Mouse (Mus musculus) midbrain, postnatal 0 days (tissue): Measurements from ENCODE around the gene Crim1. TPM values are rescaled to one million over a fixed set of nuclear protein-coding genes. Genes with fewer than 3 reads are reported as not detected.

Experiments used
- ATAC-seq: fragments of 200-750 bp; cut with Nextera tagmentation; 2 replicates; pipeline ENCODE4 v1.8.0; 2017; ENCODE audit warnings: moderate number of reproducible peaks, mild to moderate bottlenecking, moderate TSS enrichment, moderate library complexity; ENCODE audit not compliant: low FRiP score
- DNase-seq: peaks from one replicate; pipeline ENCODE4 v3.0.0-alpha.2; 2015; ENCODE audit warnings: low spot score
- H3K27ac ChIP-seq: fragments of 300-500 bp; sonication (generic); 2 replicates; pipeline ENCODE4 v1.5.1; 2014; ENCODE audit warnings: low read depth, mild to moderate bottlenecking, low read length, mixed read lengths
- H3K27me3 ChIP-seq: fragments of 300-500 bp; sonication (generic); 2 replicates; pipeline ENCODE4 v1.6.1; 2014; ENCODE audit warnings: low read length, control low read depth, mixed read lengths; ENCODE audit not compliant: insufficient read depth
- H3K36me3 ChIP-seq: fragments of 300-500 bp; sonication (generic); 2 replicates; pipeline ENCODE4 v1.6.1; 2014; ENCODE audit warnings: low read length, control low read depth, mixed read lengths; ENCODE audit not compliant: insufficient read depth
- H3K4me1 ChIP-seq: fragments of 300-500 bp; sonication (generic); 2 replicates; pipeline ENCODE4 v1.6.1; 2014; ENCODE audit warnings: mild to moderate bottlenecking, control low read depth, antibody characterized with exemption, low read length, mixed read lengths; ENCODE audit not compliant: insufficient read depth
- H3K4me2 ChIP-seq: fragments of 300-500 bp; sonication (generic); 2 replicates; pipeline ENCODE4 v1.6.1; 2014; ENCODE audit warnings: low read depth, mild to moderate bottlenecking, low read length, mixed read lengths; ENCODE audit not compliant: poor library complexity, severe bottlenecking
- H3K4me3 ChIP-seq: fragments of 300-500 bp; sonication (generic); 2 replicates; pipeline ENCODE4 v1.5.1; 2014; ENCODE audit warnings: low read depth, mild to moderate bottlenecking, low read length, moderate library complexity
- H3K9ac ChIP-seq: fragments of 300-500 bp; sonication (generic); replicated peaks from 2 replicates; pipeline ENCODE4 v1.6.1; 2014; ENCODE audit warnings: mild to moderate bottlenecking, low read length, moderate library complexity, mixed read lengths; ENCODE audit not compliant: poor library complexity, severe bottlenecking
- H3K9me3 ChIP-seq: fragments of 300-500 bp; sonication (generic); 2 replicates; pipeline ENCODE4 v1.6.1; 2016; ENCODE audit warnings: low read length, control low read depth
- CTCF ChIP-seq: IDR thresholded peaks from 2 replicates; pipeline ENCODE4 v1.5.1; 2016; ENCODE audit warnings: antibody characterized with exemption, mild to moderate bottlenecking
- WGBS: fragments of 180-500 bp; shearing (Covaris S2); extraction: QIAGEN DNeasy Blood & Tissue Kit; methylation state at CpG from one replicate; pipeline ENCODE4 v1.1.7; 2014; 5-methylcytosine and 5-hydroxymethylcytosine counted together
- polyA plus RNA-seq: library from polyadenylated mRNA; unstranded; fragments of >200 nt; fragmentation: Nextera tagmentation; extraction: Ambion mirVana; gene quantifications from 2 replicates; pipeline ENCODE4 v1.2.1, GENCODE M21; 2015
- total RNA-seq: library from RNA; depleted of rRNA; stranded (reverse); fragments of >200 nt; gene quantifications from 2 replicates; pipeline ENCODE4 v1.2.3, GENCODE M21; 2014

Crim1 gene
- total and polyA plus RNA-seq, 2 experiments from 2014 or later = 16.5 to 119 TPM

GRCm38 (mm10) chr17:78347111-78347801 lies 147.2 kb downstream of the Crim1 start:
- Histone ChIP-seq H3K4me1 (no peaks in the 10 kb centered on the region), H3K4me3 (no peak overlapping the region), H3K36me3 (0 out of 2 replicates have a peak, but pooled peaks cover 3% of the 10 kb centered on the region), H3K27me3 (no peaks in the 10 kb centered on the region), H3K4me2 (no peak overlapping the region), H3K9me3 (no peaks in the 10 kb centered on the region), H3K27ac (no peak overlapping the region), H3K9ac (no peak overlapping the region)
- DNase-seq (no peak), ATAC-seq (no peak)
- no peak for TF ChIP-seq CTCF
- 96% methylated on average over 17 of the region's 17 CpGs for WGBS

- no peak for ATAC-seq
- no peak for DNase-seq
- Histone ChIP-seq H3K4me1 (no peaks in the 10 kb centered on the region), H3K4me2 (no peak overlapping the region), H3K4me3 (no peak overlapping the region), H3K27me3 (no peaks in the 10 kb centered on the region), H3K9me3 (no peaks in the 10 kb centered on the region), H3K27ac (no peak overlapping the region), H3K36me3 (no peaks in the 10 kb centered on the region), H3K9ac (no peak overlapping the region)
- 81% methylated on average over 12 of the region's 12 CpGs for WGBS
- TF ChIP-seq CTCF = no peak
These were observed 151.8 kb downstream of the Crim1 start for GRCm38 (mm10) chr17:78351676-78352499.

- DNase-seq (no peak), ATAC-seq (no peak)
- H3K27ac ChIP-seq = no peak overlapping the region
- no peak overlapping the region for H3K4me3 ChIP-seq
- H3K9ac ChIP-seq = no peak overlapping the region
- no peak overlapping the region for H3K4me2 ChIP-seq
- H3K27me3 ChIP-seq = no peaks in the 10 kb centered on the region
- H3K36me3 ChIP-seq = no peaks in the 10 kb centered on the region
- no peaks in the 10 kb centered on the region for H3K4me1 ChIP-seq
- no peaks in the 10 kb centered on the region for H3K9me3 ChIP-seq
- WGBS = 92% methylated on average over 3 of the region's 3 CpGs
- no peak for TF ChIP-seq CTCF
These were observed 152.4 kb downstream of the Crim1 start for GRCm38 (mm10) chr17:78352500-78352855.

GRCm38 (mm10) chr17:78354411-78354810 lies 154.4 kb downstream of the Crim1 start:
- H3K9me3 ChIP-seq = no peaks in the 10 kb centered on the region
- no peaks in the 10 kb centered on the region for H3K36me3 ChIP-seq
- H3K4me2 ChIP-seq = no peak overlapping the region
- no peak for TF ChIP-seq CTCF
- no peak overlapping the region for H3K4me3 ChIP-seq
- no peak overlapping the region for H3K27ac ChIP-seq
- no peaks in the 10 kb centered on the region for H3K27me3 ChIP-seq
- ATAC-seq (no peak), DNase-seq (no peak)
- 90% methylated on average over 2 of the region's 2 CpGs for WGBS
- no peak overlapping the region for H3K9ac ChIP-seq
- H3K4me1 ChIP-seq = no peaks in the 10 kb centered on the region

- 82% methylated on average over 12 of the region's 12 CpGs for WGBS
- no peak overlapping the region for H3K4me2 ChIP-seq
- no peaks in the 10 kb centered on the region for H3K27me3 ChIP-seq
- DNase-seq (no peak), ATAC-seq (no peak)
- no peaks in the 10 kb centered on the region for H3K36me3 ChIP-seq
- no peaks in the 10 kb centered on the region for H3K4me1 ChIP-seq
- H3K4me3 ChIP-seq = no peak overlapping the region
- no peak for TF ChIP-seq CTCF
- H3K9ac ChIP-seq = no peak overlapping the region
- H3K27ac ChIP-seq = no peak overlapping the region
- H3K9me3 ChIP-seq = no peaks in the 10 kb centered on the region
These were observed 154.8 kb downstream of the Crim1 start for GRCm38 (mm10) chr17:78354871-78355270.

- Histone ChIP-seq H3K36me3 (no peaks in the 10 kb centered on the region), H3K4me2 (no peak overlapping the region), H3K4me1 (no peaks in the 10 kb centered on the region), H3K9me3 (no peaks in the 10 kb centered on the region), H3K27me3 (no peaks in the 10 kb centered on the region), H3K9ac (no peak overlapping the region), H3K4me3 (no peak overlapping the region), H3K27ac (no peak overlapping the region)
- DNase-seq (no peak), ATAC-seq (no peak)
- whole genome bisulfite sequencing = 69% methylated on average over 8 of the region's 8 CpGs
- TF ChIP-seq CTCF = no peak
These were observed 155.6 kb downstream of the Crim1 start for GRCm38 (mm10) chr17:78355611-78356010.
